Mouse (Mus musculus) right cerebral cortex, postnatal 10 days (tissue): ENCODE measurements around the gene Golgb1.
A peak's percentile ranks its signal among the peaks of the same experiment; 100 is the strongest.

Experiments
- DNase-seq, 2 experiments: peaks; one replicate each; pipeline ENCODE4 v3.0.0; 2021; ENCODE audit warnings: low spot score in 2 of 2

Golgb1 gene

GRCm38 (mm10) chr16:36943591-36943990, 68.7 kb downstream of the Golgb1 start:
- DNase-seq: no peak

GRCm38 (mm10) chr16:36944895-36945424, 70.0 kb downstream of the Golgb1 start:
- peak in 1 of 2 experiments; percentile 34 for DNase-seq

- DNase-seq: no peak
Observed at GRCm38 (mm10) chr16:36946459-36947159, 71.7 kb downstream of the Golgb1 start.

- no peak for DNase-seq
Observed at GRCm38 (mm10) chr16:36947646-36948197, 72.8 kb downstream of the Golgb1 start.

- peak in 1 of 2 experiments; percentile 13 for DNase-seq
Observed at GRCm38 (mm10) chr16:36949614-36950336, 74.8 kb downstream of the Golgb1 start.

GRCm38 (mm10) chr16:36951029-36951428, 76.1 kb downstream of the Golgb1 start:
- DNase-seq: peak; percentile 30 to 45

- DNase-seq: no peak
Observed at GRCm38 (mm10) chr16:36955106-36955505, 80.2 kb downstream of the Golgb1 start.

GRCm38 (mm10) chr16:36963415-36963814, 88.5 kb downstream of the Golgb1 start:
- DNase-seq: no peak

GRCm38 (mm10) chr16:36979127-36979526, 104.2 kb downstream of the Golgb1 start:
- no peak for DNase-seq
